Mouse (Mus musculus) frontal cortex, adult 2 months (tissue): ENCODE data around the gene Lin9. TPM values are rescaled to one million over a fixed set of nuclear protein-coding genes. Genes with fewer than 3 reads are reported as not detected.

Source experiments
- DNase-seq, 2 experiments: peaks; one replicate each; pipeline ENCODE4 v3.0.0; 2022; ENCODE audit warnings: low spot score in 1 of 2; ENCODE audit errors: extremely low spot score in 1 of 2
- polyA plus RNA-seq: library from polyadenylated mRNA; depleted of rRNA; stranded (reverse); fragments of >200 nt; gene quantifications from 2 replicates; pipeline ENCODE4 v1.2.3, GENCODE M21; 2012; rRNA removed

Gene Lin9
- polyA plus RNA-seq, 1 experiment = 3.4 TPM

- no peak for DNase-seq
Observed at GRCm38 (mm10) chr1:180703400-180703799, 62.5 kb downstream of the Lin9 start.

DNA sequence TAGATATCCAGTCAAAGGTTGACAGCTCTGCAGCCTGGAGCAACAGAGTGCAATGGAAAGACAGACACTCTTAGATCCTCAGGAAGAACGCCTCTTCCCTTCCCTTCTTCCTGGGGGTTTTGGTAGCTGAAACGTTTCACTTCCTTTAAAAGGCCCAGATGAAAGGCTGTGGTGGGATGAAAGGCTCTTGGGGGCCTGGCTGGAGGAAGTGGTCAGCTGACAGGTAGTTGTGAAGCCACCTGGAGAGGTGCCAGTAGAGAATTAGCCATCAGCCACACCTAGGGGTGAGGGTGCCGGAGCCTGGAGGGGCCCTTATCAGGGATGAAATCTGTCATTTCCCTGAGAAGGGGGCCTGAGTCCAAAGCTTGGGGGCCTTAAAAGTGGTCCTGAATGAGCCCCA lies 66.4 kb downstream of the Lin9 start:
- DNase-seq = no peak

DNA sequence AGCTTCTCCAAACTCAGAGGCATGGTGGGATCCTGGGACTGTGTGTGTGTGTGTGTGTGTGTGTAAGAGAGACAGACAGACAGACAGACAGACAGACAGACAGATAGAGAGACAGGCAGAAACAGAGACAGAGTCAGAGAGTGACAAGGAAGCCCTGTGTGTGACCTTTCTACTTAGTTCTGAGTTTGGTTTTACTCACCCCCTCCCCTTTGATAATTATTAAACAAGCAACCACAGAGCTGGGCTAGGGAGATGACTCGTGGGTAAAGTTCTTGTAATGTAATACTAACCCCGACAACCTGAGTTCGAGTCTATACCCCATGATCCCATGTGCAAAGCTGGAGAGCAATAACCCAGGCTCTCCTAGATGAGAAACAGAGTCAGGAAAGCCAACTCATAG lies 66.9 kb downstream of the Lin9 start:
- no peak for DNase-seq

- DNase-seq = no peak
Observed at GRCm38 (mm10) chr1:180708935-180709776, 68.2 kb downstream of the Lin9 start.

- DNase-seq = no peak
Observed at GRCm38 (mm10) chr1:180718756-180719155, 77.8 kb downstream of the Lin9 start.

DNA sequence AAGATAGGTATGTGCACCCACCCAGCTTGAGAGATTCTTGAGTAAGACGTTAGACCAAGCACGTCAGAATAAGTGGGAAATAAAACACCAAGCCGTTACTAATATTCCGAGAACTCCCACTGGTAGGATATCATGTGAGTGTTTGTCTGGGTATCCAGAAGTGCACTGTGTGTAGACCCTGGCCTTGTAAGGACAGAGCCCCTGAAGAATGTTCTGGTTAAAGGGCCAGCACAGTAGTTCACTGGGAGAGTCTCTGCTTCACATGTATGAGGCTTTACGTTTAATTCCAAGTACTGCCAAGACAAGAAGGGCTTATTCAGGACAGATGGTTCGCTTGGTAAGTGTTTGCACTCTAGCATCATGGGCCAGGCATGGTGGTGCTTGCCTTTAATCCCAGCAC lies 78.5 kb downstream of the Lin9 start:
- no peak for DNase-seq

GRCm38 (mm10) chr1:180719951-180720689 lies 79.2 kb downstream of the Lin9 start:
- peak; percentile 21 to 87 for DNase-seq

- DNase-seq = no peak
Observed at GRCm38 (mm10) chr1:180722608-180723007, 81.7 kb downstream of the Lin9 start.

GRCm38 (mm10) chr1:180723701-180724238 lies 82.8 kb downstream of the Lin9 start:
- no peak for DNase-seq

DNA sequence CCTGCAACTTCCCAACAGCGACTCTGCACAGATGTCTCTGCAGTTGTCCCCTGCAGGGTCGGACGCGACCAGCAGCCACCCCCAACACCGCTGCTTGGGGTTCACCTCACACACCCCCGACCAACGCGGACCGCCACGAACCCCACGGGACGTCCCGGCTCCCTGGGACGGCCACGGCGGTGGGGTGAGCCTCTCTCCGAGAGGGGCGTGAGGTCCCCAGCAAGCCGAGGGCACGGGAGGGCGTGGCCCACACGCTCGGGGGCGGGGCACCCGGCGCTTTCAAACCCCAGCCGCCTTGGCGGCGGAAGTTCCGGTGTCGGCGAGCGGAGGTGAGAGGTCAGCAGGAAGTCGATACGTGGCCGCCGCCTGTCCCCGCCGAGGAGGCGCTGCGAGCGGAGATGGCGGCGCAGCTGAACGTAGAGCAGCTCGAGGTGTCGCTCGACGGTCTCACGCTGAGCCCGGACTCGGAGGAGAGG lies 84.8 kb downstream of the Lin9 start, which contains the start of gene Acbd3:
Gene Acbd3, plus strand, starts transcription at position 340 of the 476 bp plus-strand sequence.
- DNase-seq = peak; percentile 77 to 91

DNA sequence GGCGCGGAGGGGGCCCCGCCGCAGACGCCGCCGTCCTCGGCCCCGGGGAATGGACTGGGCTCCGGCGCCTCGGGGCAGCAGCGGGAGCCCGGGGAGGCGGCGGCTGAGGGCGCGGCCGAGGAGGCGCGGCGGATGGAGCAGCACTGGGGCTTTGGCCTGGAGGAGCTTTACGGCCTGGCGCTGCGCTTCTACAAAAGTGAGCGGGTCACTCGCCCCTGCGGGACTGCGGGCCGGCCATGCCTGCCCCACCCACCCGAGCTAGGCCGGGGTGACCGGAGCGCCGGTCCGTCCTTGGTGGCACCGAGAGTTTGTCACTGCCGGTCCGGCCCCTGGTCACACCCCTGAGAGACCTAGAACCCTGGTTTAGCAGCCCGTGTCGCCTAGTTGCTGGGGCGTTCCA lies 85.2 kb downstream of the Lin9 start:
- DNase-seq = peak in 1 of 2 experiments; percentile 8

DNA sequence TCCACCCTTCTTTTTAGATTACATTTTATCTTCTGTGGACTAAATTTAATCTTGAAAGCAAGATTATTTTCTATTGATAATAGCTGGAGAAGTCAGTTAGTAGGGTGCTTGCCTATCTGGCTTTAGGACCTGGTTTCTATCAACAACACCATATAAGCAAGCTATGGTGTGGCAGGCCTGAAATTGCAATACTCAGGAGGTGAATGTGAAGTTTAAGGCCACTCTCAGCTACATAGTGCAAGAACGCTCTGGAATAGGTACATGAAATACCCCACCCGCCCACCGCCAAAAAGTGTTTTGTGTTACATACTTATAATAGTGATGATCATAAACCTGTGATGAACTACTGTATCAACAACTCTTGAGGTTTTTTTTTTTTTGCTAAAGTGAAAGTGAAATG lies 88.3 kb downstream of the Lin9 start:
- no peak for DNase-seq

Other genes starting within 250 kb of the Lin9 start
- 118 and 128 TPM in 2 replicates for gene Stum, start 157.6 kb upstream of the Lin9 start, polyA plus RNA-seq
- 57.3 and 63.8 TPM in 2 replicates for gene Parp1, start 72.2 kb upstream of the Lin9 start, polyA plus RNA-seq
- gene Mixl1, start 55.9 kb downstream of the Lin9 start, polyA plus RNA-seq = not detected in 2 replicates
- gene Acbd3, start 84.9 kb downstream of the Lin9 start, polyA plus RNA-seq = 26.3 and 28.0 TPM in 2 replicates
- 502 and 559 TPM in 2 replicates for gene H3f3a, start 172.8 kb downstream of the Lin9 start, polyA plus RNA-seq
- 19.2 and 19.6 TPM in 2 replicates for gene Sde2, start 210.0 kb downstream of the Lin9 start, polyA plus RNA-seq